Mouse (Mus musculus) hindbrain, embryonic 12.5 days (tissue): ENCODE measurements around the gene Gm10563. TPM values are rescaled to one million over a fixed set of nuclear protein-coding genes. Genes with fewer than 3 reads are reported as not detected.
"Not testable (repeated sequence)": the region's sequence is repeated elsewhere in the genome, so short reads cannot be mapped to it uniquely, and the experiment has no call there.

Source experiments
- ATAC-seq: fragments of 200-750 bp; cut with Nextera tagmentation; 2 replicates; pipeline ENCODE4 v1.8.0; 2017; ENCODE audit warnings: moderate TSS enrichment; ENCODE audit not compliant: low FRiP score
- H3K27ac ChIP-seq: fragments of 300-500 bp; sonication (generic); 2 replicates; pipeline ENCODE4 v1.5.1; 2016; ENCODE audit warnings: mild to moderate bottlenecking
- H3K27me3 ChIP-seq: fragments of 300-500 bp; sonication (generic); 2 replicates; pipeline ENCODE4 v1.6.1; 2016; ENCODE audit warnings: mild to moderate bottlenecking
- H3K36me3 ChIP-seq: fragments of 300-500 bp; sonication (generic); 2 replicates; pipeline ENCODE4 v1.6.1; 2016; ENCODE audit warnings: mild to moderate bottlenecking
- H3K4me1 ChIP-seq: fragments of 300-500 bp; sonication (generic); 2 replicates; pipeline ENCODE4 v1.6.1; 2016
- H3K4me2 ChIP-seq: fragments of 300-500 bp; sonication (generic); replicated peaks from 2 replicates; pipeline ENCODE4 v1.6.1; 2016; ENCODE audit warnings: mild to moderate bottlenecking
- H3K4me3 ChIP-seq: fragments of 300-500 bp; sonication (generic); 2 replicates; pipeline ENCODE4 v1.5.1; 2016; ENCODE audit warnings: mild to moderate bottlenecking
- H3K9ac ChIP-seq: fragments of 300-500 bp; sonication (generic); 2 replicates; pipeline ENCODE4 v1.6.1; 2016; ENCODE audit warnings: mild to moderate bottlenecking, moderate library complexity
- H3K9me3 ChIP-seq: fragments of 300-500 bp; sonication (generic); replicated peaks from 2 replicates; pipeline ENCODE4 v1.6.1; 2016; ENCODE audit warnings: mild to moderate bottlenecking
- WGBS: fragments of 180-500 bp; shearing (Covaris S2); methylation state at CpG from one replicate; pipeline ENCODE4 v1.1.7; 2016; 5-methylcytosine and 5-hydroxymethylcytosine counted together
- polyA plus RNA-seq: library from polyadenylated mRNA; unstranded; fragments of >200 nt; fragmentation: Nextera tagmentation; extraction: Ambion mirVana; gene quantifications from 2 replicates; pipeline ENCODE4 v1.2.1, GENCODE M21; 2016

The Gm10563 gene
- polyA plus RNA-seq, 1 experiment from 2014 or later: not detected

- no peaks in the 10 kb centered on the region for H3K9me3 ChIP-seq
- ATAC-seq: no peak
- 96% methylated on average over 6 of the region's 6 CpGs for WGBS
- H3K36me3 ChIP-seq: peaks cover 72% of the 10 kb centered on the region
- H3K9ac ChIP-seq: no peak overlapping the region
- H3K4me3 ChIP-seq: no peak overlapping the region
- no peak overlapping the region for H3K4me2 ChIP-seq
- H3K27ac ChIP-seq: no peak overlapping the region
- H3K27me3 ChIP-seq: no peaks in the 10 kb centered on the region
- H3K4me1 ChIP-seq: no peaks in the 10 kb centered on the region
Measured at GRCm38 (mm10) chr4:155582279-155582905, 62.8 kb downstream of the Gm10563 start.

GRCm38 (mm10) chr4:155580420-155580819, 64.8 kb downstream of the Gm10563 start:
- Histone ChIP-seq H3K4me3 (no peak overlapping the region), H3K9me3 (no peaks in the 10 kb centered on the region), H3K27ac (no peak overlapping the region), H3K4me2 (no peak overlapping the region), H3K27me3 (no peaks in the 10 kb centered on the region), H3K9ac (no peak overlapping the region), H3K4me1 (no peaks in the 10 kb centered on the region), H3K36me3 (peaks cover 61% of the 10 kb centered on the region)
- WGBS: 38% methylated on average over 1 of the region's 1 CpGs
- ATAC-seq: no peak

GRCm38 (mm10) chr4:155578336-155579125, 66.7 kb downstream of the Gm10563 start:
- Histone ChIP-seq H3K36me3 (peaks cover 44% of the 10 kb centered on the region), H3K27ac (no peak overlapping the region), H3K4me2 (no peak overlapping the region), H3K4me3 (no peak overlapping the region), H3K9ac (no peak overlapping the region), H3K4me1 (no peaks in the 10 kb centered on the region), H3K27me3 (no peaks in the 10 kb centered on the region), H3K9me3 (no peaks in the 10 kb centered on the region)
- ATAC-seq: no peak
- 90% methylated on average over 7 of the region's 7 CpGs for WGBS

GRCm38 (mm10) chr4:155577741-155578140, 67.5 kb downstream of the Gm10563 start:
- no peak overlapping the region for H3K4me3 ChIP-seq
- no peaks in the 10 kb centered on the region for H3K4me1 ChIP-seq
- no peaks in the 10 kb centered on the region for H3K27me3 ChIP-seq
- 90% methylated on average over 5 of the region's 5 CpGs for WGBS
- no peak for ATAC-seq
- no peak overlapping the region for H3K27ac ChIP-seq
- peaks cover 38% of the 10 kb centered on the region for H3K36me3 ChIP-seq
- H3K9me3 ChIP-seq: no peaks in the 10 kb centered on the region
- no peak overlapping the region for H3K4me2 ChIP-seq
- no peak overlapping the region for H3K9ac ChIP-seq

- H3K9me3 ChIP-seq: no peaks in the 10 kb centered on the region
- no peaks in the 10 kb centered on the region for H3K27me3 ChIP-seq
- 92% methylated on average over 9 of the region's 9 CpGs for WGBS
- no peak overlapping the region for H3K4me3 ChIP-seq
- no peak overlapping the region for H3K9ac ChIP-seq
- no peaks in the 10 kb centered on the region for H3K4me1 ChIP-seq
- no peak for ATAC-seq
- peaks cover 32% of the 10 kb centered on the region for H3K36me3 ChIP-seq
- no peak overlapping the region for H3K4me2 ChIP-seq
- H3K27ac ChIP-seq: no peak overlapping the region
Measured at GRCm38 (mm10) chr4:155577132-155577531, 68.1 kb downstream of the Gm10563 start.

- ATAC-seq: no peak
- Histone ChIP-seq H3K4me1 (no peaks in the 10 kb centered on the region), H3K9me3 (no peaks in the 10 kb centered on the region), H3K4me3 (no peak overlapping the region), H3K9ac (no peak overlapping the region), H3K27ac (no peak overlapping the region), H3K4me2 (no peak overlapping the region), H3K36me3 (peaks cover 28% of the 10 kb centered on the region), H3K27me3 (no peaks in the 10 kb centered on the region)
- WGBS: 88% methylated on average over 8 of the region's 8 CpGs
Measured at GRCm38 (mm10) chr4:155575521-155575920, 69.7 kb downstream of the Gm10563 start.

GRCm38 (mm10) chr4:155574931-155575330, 70.3 kb downstream of the Gm10563 start:
- Histone ChIP-seq H3K4me3 (no peak overlapping the region), H3K4me1 (no peaks in the 10 kb centered on the region), H3K27ac (no peak overlapping the region), H3K4me2 (no peak overlapping the region), H3K9me3 (no peaks in the 10 kb centered on the region), H3K9ac (no peak overlapping the region), H3K36me3 (peaks cover 28% of the 10 kb centered on the region), H3K27me3 (no peaks in the 10 kb centered on the region)
- WGBS: 95% methylated on average over 11 of the region's 11 CpGs
- no peak for ATAC-seq

- H3K4me1 ChIP-seq: no peaks in the 10 kb centered on the region
- no peak for ATAC-seq
- no peak overlapping the region for H3K4me3 ChIP-seq
- peaks cover 23% of the 10 kb centered on the region for H3K36me3 ChIP-seq
- 97% methylated on average over 9 of the region's 9 CpGs for WGBS
- no peak overlapping the region for H3K9ac ChIP-seq
- no peak overlapping the region for H3K4me2 ChIP-seq
- H3K27me3 ChIP-seq: no peaks in the 10 kb centered on the region
- no peaks in the 10 kb centered on the region for H3K9me3 ChIP-seq
- H3K27ac ChIP-seq: no peak overlapping the region
Measured at GRCm38 (mm10) chr4:155573876-155574275, 71.3 kb downstream of the Gm10563 start.

GRCm38 (mm10) chr4:155573155-155573554, 72.1 kb downstream of the Gm10563 start:
- no peaks in the 10 kb centered on the region for H3K9me3 ChIP-seq
- no peaks in the 10 kb centered on the region for H3K4me1 ChIP-seq
- H3K27me3 ChIP-seq: no peaks in the 10 kb centered on the region
- H3K4me3 ChIP-seq: no peak overlapping the region
- H3K4me2 ChIP-seq: no peak overlapping the region
- peaks cover 16% of the 10 kb centered on the region for H3K36me3 ChIP-seq
- H3K27ac ChIP-seq: no peak overlapping the region
- no peak overlapping the region for H3K9ac ChIP-seq
- 91% methylated on average over 2 of the region's 2 CpGs for WGBS
- no peak for ATAC-seq

GRCm38 (mm10) chr4:155571442-155571841, 73.8 kb downstream of the Gm10563 start:
- Histone ChIP-seq H3K4me3 (no peak overlapping the region), H3K27ac (no peak overlapping the region), H3K9me3 (no peaks in the 10 kb centered on the region), H3K27me3 (no peaks in the 10 kb centered on the region), H3K9ac (no peak overlapping the region), H3K4me2 (no peak overlapping the region), H3K4me1 (0 out of 2 replicates have a peak, but pooled peaks cover under 1% of the 10 kb centered on the region), H3K36me3 (peaks cover 4% of the 10 kb centered on the region; the same call in 1 of the 2 replicates)
- no peak for ATAC-seq
- 91% methylated on average over 2 of the region's 2 CpGs for whole genome bisulfite sequencing

GRCm38 (mm10) chr4:155570315-155570714, 74.9 kb downstream of the Gm10563 start:
- H3K9ac ChIP-seq, H3K36me3 ChIP-seq, H3K4me1 ChIP-seq, H3K4me2 ChIP-seq, H3K27ac ChIP-seq, H3K9me3 ChIP-seq, H3K4me3 ChIP-seq, H3K27me3 ChIP-seq, ATAC-seq: not testable (repeated sequence)
- 95% methylated on average over 11 of the region's 11 CpGs for WGBS

GRCm38 (mm10) chr4:155569818-155570217, 75.4 kb downstream of the Gm10563 start:
- Histone ChIP-seq H3K27ac (no peak overlapping the region), H3K9ac (no peak overlapping the region), H3K9me3 (no peaks in the 10 kb centered on the region), H3K4me1 (peaks cover 12% of the 10 kb centered on the region), H3K4me3 (no peak overlapping the region), H3K27me3 (no peaks in the 10 kb centered on the region), H3K4me2 (no peak overlapping the region), H3K36me3 (no peaks in the 10 kb centered on the region)
- ATAC-seq: no peak
- 93% methylated on average over 6 of the region's 6 CpGs for WGBS
